Mouse (Mus musculus) neural tube, embryonic 14.5 days (tissue): ENCODE measurements around the gene Cxadr. TPM values are rescaled to one million over a fixed set of nuclear protein-coding genes. Genes with fewer than 3 reads are reported as not detected.
"Not testable (repeated sequence)": the region's sequence is repeated elsewhere in the genome, so short reads cannot be mapped to it uniquely, and the experiment has no call there.

ENCODE experiments used
- ATAC-seq: fragments of 200-750 bp; cut with Nextera tagmentation; 2 replicates; pipeline ENCODE4 v1.8.0; 2017; ENCODE audit warnings: low read depth, mild to moderate bottlenecking, moderate TSS enrichment, moderate library complexity
- H3K27ac ChIP-seq: fragments of 300-500 bp; sonication (generic); 2 replicates; pipeline ENCODE4 v1.5.1; 2014; ENCODE audit warnings: low read depth, mild to moderate bottlenecking, control low read depth, low read length, moderate library complexity, mixed read lengths
- H3K27me3 ChIP-seq: fragments of 300-500 bp; sonication (generic); 2 replicates; pipeline ENCODE4 v1.6.1; 2014; ENCODE audit warnings: low read length; ENCODE audit not compliant: control insufficient read depth, insufficient read depth
- H3K36me3 ChIP-seq: fragments of 300-500 bp; sonication (generic); 2 replicates; pipeline ENCODE4 v1.6.1; 2014; ENCODE audit warnings: low read length, mixed read lengths; ENCODE audit not compliant: control insufficient read depth, insufficient read depth
- H3K4me1 ChIP-seq: fragments of 300-500 bp; sonication (generic); 2 replicates; pipeline ENCODE4 v1.6.1; 2014; ENCODE audit warnings: low read length; ENCODE audit not compliant: control insufficient read depth, insufficient read depth
- H3K4me2 ChIP-seq: fragments of 300-500 bp; sonication (generic); 2 replicates; pipeline ENCODE4 v1.6.1; 2014; ENCODE audit warnings: mild to moderate bottlenecking, low read depth, low read length, control low read depth
- H3K4me3 ChIP-seq: fragments of 300-500 bp; sonication (generic); 2 replicates; pipeline ENCODE4 v1.5.1; 2014; ENCODE audit warnings: low read depth, low read length, control low read depth, mixed read lengths
- H3K9ac ChIP-seq: fragments of 300-500 bp; sonication (generic); replicated peaks from 2 replicates; pipeline ENCODE4 v1.6.1; 2014; ENCODE audit warnings: low read depth, mild to moderate bottlenecking, control low read depth, low read length, mixed read lengths
- H3K9me3 ChIP-seq: fragments of 300-500 bp; sonication (generic); 2 replicates; pipeline ENCODE4 v1.6.1; 2016; ENCODE audit warnings: low read length; ENCODE audit not compliant: control insufficient read depth
- WGBS: fragments of 180-500 bp; shearing (Covaris S2); extraction: QIAGEN DNeasy Blood & Tissue Kit; methylation state at CpG from one replicate; pipeline ENCODE4 v1.1.7; 2014; 5-methylcytosine and 5-hydroxymethylcytosine counted together
- polyA plus RNA-seq: library from polyadenylated mRNA; unstranded; fragments of >200 nt; fragmentation: Nextera tagmentation; extraction: Ambion mirVana; gene quantifications from 2 replicates; pipeline ENCODE4 v1.2.1, GENCODE M21; 2014

Cxadr gene
- polyA plus RNA-seq, 1 experiment from 2014 or later = 115 TPM

- Histone ChIP-seq H3K27me3 (no peaks in the 10 kb centered on the region), H3K9me3 (no peaks in the 10 kb centered on the region), H3K36me3 (no peaks in the 10 kb centered on the region; the same call in 1 of the 2 replicates), H3K27ac (no peak overlapping the region), H3K4me3 (no peak overlapping the region), H3K9ac (no peak overlapping the region), H3K4me2 (no peak overlapping the region), H3K4me1 (no peaks in the 10 kb centered on the region)
- peak; percentile 39; the same call in 1 of the 2 replicates for ATAC-seq
- WGBS = 50% methylated on average over 4 of the region's 4 CpGs
Measured at GRCm38 (mm10) chr16:78341356-78341755, 40.1 kb downstream of the Cxadr start.

- Histone ChIP-seq H3K27me3 (no peaks in the 10 kb centered on the region), H3K4me3 (no peak overlapping the region), H3K9ac (no peak overlapping the region), H3K27ac (no peak overlapping the region), H3K4me2 (no peak overlapping the region), H3K36me3 (no peaks in the 10 kb centered on the region; the same call in 1 of the 2 replicates), H3K4me1 (no peaks in the 10 kb centered on the region), H3K9me3 (no peaks in the 10 kb centered on the region)
- no peak for ATAC-seq
- WGBS = 93% methylated on average over 5 of the region's 5 CpGs
Measured at GRCm38 (mm10) chr16:78342767-78343166, 41.5 kb downstream of the Cxadr start.

GRCm38 (mm10) chr16:78343792-78344191, 42.5 kb downstream of the Cxadr start:
- no peak overlapping the region for H3K27ac ChIP-seq
- WGBS = 70% methylated on average over 6 of the region's 6 CpGs
- no peak overlapping the region for H3K9ac ChIP-seq

GRCm38 (mm10) chr16:78346662-78347327, 45.5 kb downstream of the Cxadr start:
- no peaks in the 10 kb centered on the region for H3K4me1 ChIP-seq
- no peak overlapping the region for H3K9ac ChIP-seq
- no peak overlapping the region for H3K4me2 ChIP-seq
- no peak overlapping the region for H3K4me3 ChIP-seq
- no peaks in the 10 kb centered on the region for H3K9me3 ChIP-seq
- WGBS = 80% methylated on average over 2 of the region's 2 CpGs
- H3K27me3 ChIP-seq = no peaks in the 10 kb centered on the region
- H3K27ac ChIP-seq = no peak overlapping the region
- H3K36me3 ChIP-seq = peaks cover 4% of the 10 kb centered on the region; the same call in 1 of the 2 replicates
- no peak for ATAC-seq

More at GRCm38 (mm10) chr16:78343792-78344191, 42.5 kb downstream of the Cxadr start:
- ATAC-seq = no peak
- Histone ChIP-seq H3K4me3 (no peak overlapping the region), H3K4me2 (no peak overlapping the region), H3K4me1 (no peaks in the 10 kb centered on the region), H3K36me3 (no peaks in the 10 kb centered on the region), H3K27me3 (no peaks in the 10 kb centered on the region), H3K9me3 (no peaks in the 10 kb centered on the region)

DNA sequence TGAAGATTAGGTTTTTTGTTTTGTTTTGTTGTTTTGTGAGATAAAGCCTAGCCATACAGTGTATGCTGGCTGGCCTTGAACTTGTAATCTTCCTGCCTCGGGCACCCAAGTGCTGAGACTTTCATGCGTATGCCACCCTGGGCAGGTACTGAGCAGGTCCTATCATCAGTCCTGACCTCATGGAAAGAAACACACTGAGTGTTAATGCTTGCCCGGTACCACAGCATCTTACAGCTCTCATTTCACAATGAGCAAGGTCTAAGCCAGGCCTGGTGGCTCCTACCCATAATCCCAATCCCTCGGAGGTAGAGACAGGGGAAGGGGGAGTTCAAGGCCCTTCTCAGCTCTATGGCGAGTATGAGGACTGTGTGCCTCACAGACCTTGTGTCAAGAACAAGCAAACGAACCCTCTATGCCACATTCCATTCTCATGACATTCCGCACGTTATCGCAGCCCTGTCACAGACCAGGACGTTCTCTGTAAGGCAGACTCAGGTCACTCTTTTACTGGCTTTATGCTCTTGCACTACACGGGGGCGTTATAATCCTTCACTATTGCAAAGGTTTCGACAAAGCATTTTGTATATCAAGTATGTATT, 46.1 kb downstream of the Cxadr start:
- no peak overlapping the region for H3K4me2 ChIP-seq
- H3K4me3 ChIP-seq = no peak overlapping the region
- no peaks in the 10 kb centered on the region for H3K27me3 ChIP-seq
- WGBS = 86% methylated on average over 13 of the region's 13 CpGs
- no peak overlapping the region for H3K9ac ChIP-seq
- H3K9me3 ChIP-seq = no peaks in the 10 kb centered on the region
- H3K36me3 ChIP-seq = peaks cover 4% of the 10 kb centered on the region; the same call in 1 of the 2 replicates
- no peaks in the 10 kb centered on the region for H3K4me1 ChIP-seq
- H3K27ac ChIP-seq = no peak overlapping the region
- no peak for ATAC-seq

DNA sequence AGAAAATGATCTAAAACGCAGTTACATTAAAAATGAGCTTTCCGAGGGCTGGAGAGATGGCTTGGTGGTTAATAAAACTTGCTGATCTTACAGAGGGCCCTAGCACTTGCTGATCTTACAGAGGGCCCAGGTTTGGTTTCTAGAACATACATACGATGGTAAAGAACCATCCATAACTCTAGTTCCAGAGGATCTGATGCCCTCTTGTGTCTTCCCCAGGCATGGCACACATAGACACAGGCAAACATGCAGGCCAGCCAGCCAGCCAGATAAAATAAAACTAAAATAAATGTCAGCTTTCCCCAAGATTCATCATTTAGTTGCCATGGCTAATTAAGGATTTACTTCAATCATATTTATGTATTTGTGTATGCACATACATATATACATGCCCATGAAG, 56.5 kb downstream of the Cxadr start:
- no peaks in the 10 kb centered on the region for H3K9me3 ChIP-seq
- ATAC-seq = no peak
- H3K4me2 ChIP-seq = no peak overlapping the region
- 90% methylated on average over 3 of the region's 3 CpGs for WGBS
- no peak overlapping the region for H3K9ac ChIP-seq
- H3K36me3 ChIP-seq = no peaks in the 10 kb centered on the region
- H3K27me3 ChIP-seq = no peaks in the 10 kb centered on the region
- no peak overlapping the region for H3K27ac ChIP-seq
- H3K4me1 ChIP-seq = no peaks in the 10 kb centered on the region
- H3K4me3 ChIP-seq = no peak overlapping the region

- H3K4me3 ChIP-seq = no peak overlapping the region
- H3K9ac ChIP-seq = no peak overlapping the region
- WGBS = 97% methylated on average over 4 of the region's 4 CpGs
- no peak overlapping the region for H3K4me2 ChIP-seq
- H3K36me3 ChIP-seq = 0 out of 2 replicates have a peak, but pooled peaks cover 7% of the 10 kb centered on the region
- H3K9me3 ChIP-seq = no peaks in the 10 kb centered on the region
- no peak for ATAC-seq
- H3K27me3 ChIP-seq = no peaks in the 10 kb centered on the region
- H3K27ac ChIP-seq = no peak overlapping the region
- H3K4me1 ChIP-seq = no peaks in the 10 kb centered on the region
Measured at GRCm38 (mm10) chr16:78361466-78361865, 60.2 kb downstream of the Cxadr start.

DNA sequence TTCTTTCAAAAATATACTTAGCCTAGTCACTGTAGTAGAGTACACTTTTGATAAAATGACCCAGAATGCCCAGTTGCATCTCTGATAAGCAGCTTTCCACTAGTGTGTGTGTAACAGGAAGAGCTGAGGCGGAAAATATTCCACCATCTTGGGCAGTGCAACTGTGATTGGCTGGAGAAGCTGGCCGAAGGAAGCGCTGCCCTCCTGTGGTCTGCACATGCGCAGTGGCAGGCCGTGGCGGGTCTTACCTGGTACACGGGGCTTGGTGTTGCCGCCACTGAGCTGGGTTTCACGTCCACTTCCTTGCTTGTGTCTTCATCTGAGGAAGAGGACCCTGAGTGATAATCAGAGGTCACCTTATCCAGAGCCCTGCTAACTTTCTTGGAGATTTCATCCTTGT, 63.3 kb downstream of the Cxadr start:
- not testable (repeated sequence) for H3K27me3 ChIP-seq, H3K4me3 ChIP-seq, H3K9ac ChIP-seq, H3K36me3 ChIP-seq, ATAC-seq, H3K9me3 ChIP-seq, H3K4me1 ChIP-seq, H3K27ac ChIP-seq, H3K4me2 ChIP-seq
- WGBS = 91% methylated on average over 9 of the region's 9 CpGs

GRCm38 (mm10) chr16:78371491-78372046, 70.3 kb downstream of the Cxadr start:
- H3K9me3 ChIP-seq = no peaks in the 10 kb centered on the region
- no peak for ATAC-seq
- H3K9ac ChIP-seq = no peak overlapping the region
- 80% methylated on average over 7 of the region's 7 CpGs for WGBS
- no peak overlapping the region for H3K4me3 ChIP-seq
- no peak overlapping the region for H3K4me2 ChIP-seq
- no peak overlapping the region for H3K27ac ChIP-seq
- H3K27me3 ChIP-seq = no peaks in the 10 kb centered on the region
- H3K36me3 ChIP-seq = 0 out of 2 replicates have a peak, but pooled peaks cover 2% of the 10 kb centered on the region
- no peaks in the 10 kb centered on the region for H3K4me1 ChIP-seq
